Mouse (Mus musculus) MEL-GATA-1-ER (cell line): ENCODE measurements at regions not wholly inside any gene's neighbourhood (a gene's known extent, or its start where the extent isn't known, plus 50 kb on each side); places are given as distances from the start of the nearest gene placed in this dataset.

Experiments
- DNase-seq: peaks from one replicate; pipeline ENCODE4 v3.0.0-alpha.2; 2012; ENCODE audit warnings: low read depth; ENCODE audit errors: extremely low read depth

DNA sequence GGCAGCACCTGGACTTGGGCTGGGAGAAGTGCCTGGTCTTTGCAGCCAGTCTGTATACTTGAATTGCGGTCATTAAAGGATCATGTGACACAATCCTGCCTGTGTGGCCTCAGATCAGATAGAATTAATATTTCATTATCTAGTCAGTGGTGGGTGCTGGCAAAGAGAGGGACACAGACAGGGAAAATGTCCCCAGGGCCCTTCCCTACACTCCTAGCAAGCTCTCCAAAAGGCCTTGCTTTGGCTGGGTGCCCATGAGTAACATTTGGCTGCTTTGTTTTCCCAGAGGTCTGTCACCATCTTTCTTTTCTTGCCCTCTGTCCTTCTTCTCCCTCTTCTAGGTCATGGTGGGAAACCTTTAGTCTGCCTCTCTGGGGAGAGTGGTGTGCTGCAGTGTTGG is 260.3 kb downstream of the Bcl11a start:
- DNase-seq, result no peak

DNA sequence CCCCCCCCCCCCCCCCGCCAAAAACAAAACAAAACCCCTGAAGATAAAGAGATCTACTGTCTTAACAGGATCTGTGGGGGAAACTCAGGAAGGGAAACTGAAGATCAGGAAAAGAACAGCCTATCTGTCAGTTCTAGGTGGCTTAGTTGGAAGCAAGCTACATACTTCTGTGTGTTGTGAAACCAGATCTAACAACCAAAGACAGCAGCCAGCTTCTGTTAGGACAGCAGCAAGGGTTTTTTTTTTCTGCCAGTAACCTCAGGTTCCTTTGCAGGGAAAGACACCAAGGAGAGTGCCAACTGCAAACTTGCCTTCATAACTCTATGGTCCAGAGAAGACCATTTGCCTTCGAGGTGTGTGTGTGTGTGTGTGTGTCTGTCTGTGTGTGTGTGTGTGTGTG is 261.2 kb downstream of the Bcl11a start:
- no peak for DNase-seq

DNA sequence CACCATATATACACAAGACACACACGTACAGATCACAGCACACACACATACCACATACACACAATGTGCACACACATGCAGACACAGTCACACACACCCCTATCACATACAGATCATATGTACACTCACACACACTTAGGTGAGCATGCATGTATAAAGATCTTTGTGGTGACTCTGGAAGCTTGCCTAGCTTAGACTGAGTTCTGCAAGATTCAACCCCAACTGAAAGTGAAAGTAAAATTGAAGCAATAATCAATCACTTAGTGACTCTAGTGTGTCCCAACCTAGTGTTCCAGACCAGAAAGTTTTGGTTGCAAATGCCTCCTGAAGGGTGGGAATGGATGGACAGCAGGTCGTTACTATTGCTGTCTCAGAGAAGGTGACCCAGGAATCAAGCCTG is 262.8 kb downstream of the Bcl11a start:
- no peak for DNase-seq

DNA sequence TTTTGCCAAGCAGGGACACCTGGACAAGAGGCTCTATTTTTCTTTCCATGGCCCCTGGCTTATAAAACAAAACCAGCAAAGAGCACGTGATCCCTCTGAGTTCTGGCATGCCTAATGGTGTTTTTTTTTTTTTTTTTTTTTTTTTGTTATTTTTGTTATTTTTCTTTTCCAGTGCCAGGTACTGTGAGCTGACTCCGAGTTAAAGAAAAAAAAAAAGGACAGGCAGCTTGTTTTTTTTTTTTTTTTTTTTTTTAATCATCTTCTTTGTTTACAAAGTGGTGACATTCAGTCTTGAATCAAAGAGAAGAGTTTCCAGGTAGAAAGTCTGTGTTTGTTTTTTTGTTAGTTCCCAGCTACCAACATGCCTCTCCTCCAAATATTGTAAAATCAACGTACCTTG is 263.8 kb downstream of the Bcl11a start:
- DNase-seq, result no peak

DNA sequence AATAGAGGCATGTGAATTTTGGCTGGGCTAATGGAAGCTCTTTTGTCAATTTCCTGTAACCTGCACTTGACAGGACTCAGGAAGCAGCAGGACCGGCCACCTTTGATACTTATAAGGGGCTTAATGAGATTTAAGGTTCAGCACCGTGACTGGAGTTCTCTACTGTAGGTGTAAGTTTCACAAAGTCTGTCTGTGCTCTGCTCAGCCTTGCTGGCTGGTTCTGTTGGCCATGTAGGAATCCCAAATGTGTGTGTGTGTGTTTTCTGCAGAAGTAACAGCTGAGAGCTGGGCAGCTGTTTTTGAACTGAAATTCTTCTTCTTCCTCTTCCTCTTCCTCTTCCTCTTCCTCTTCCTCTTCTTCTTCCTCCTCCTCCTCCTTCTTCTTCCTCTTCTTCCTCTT is 264.3 kb downstream of the Bcl11a start:
- DNase-seq, result no peak

DNA sequence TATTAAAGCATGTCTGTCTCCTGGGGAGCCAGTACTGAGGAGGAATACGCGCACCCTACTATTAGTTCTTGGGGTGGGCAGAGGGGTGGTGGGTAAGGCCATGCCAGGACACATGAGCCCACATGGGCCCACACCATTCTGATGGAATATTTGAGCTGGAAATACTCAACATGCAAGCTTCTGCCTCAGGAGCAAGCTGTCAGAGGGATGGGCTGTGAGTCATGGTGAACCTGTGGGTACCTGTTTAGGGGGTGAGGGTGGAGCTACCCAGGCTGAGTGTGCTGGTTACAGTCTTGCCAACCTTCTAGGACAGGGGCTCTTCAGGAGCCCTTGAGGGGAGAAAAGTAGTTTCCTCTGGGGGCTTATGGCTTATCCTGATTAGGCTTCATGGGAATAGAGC is 264.9 kb downstream of the Bcl11a start:
- no peak for DNase-seq

DNA sequence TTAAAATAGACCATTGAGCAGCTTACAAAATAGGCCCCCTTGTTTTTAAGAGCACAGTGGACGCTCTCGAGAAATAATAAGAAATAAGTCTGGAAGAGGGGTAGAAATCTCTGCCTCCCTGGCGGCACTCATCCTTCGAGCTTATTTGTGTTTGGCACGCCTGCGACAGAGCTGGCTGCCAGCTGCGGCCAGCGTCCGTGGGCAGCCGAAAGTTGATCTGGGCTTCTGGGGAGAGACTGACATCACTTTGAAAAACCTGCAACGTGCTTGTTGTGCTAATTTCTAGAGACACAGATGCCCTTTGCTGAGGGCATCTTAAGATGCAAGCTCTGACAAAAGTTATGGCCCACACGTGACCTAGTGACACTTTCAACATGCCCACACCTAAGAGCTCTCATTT is 269.4 kb downstream of the Bcl11a start:
- DNase-seq, result no peak

DNA sequence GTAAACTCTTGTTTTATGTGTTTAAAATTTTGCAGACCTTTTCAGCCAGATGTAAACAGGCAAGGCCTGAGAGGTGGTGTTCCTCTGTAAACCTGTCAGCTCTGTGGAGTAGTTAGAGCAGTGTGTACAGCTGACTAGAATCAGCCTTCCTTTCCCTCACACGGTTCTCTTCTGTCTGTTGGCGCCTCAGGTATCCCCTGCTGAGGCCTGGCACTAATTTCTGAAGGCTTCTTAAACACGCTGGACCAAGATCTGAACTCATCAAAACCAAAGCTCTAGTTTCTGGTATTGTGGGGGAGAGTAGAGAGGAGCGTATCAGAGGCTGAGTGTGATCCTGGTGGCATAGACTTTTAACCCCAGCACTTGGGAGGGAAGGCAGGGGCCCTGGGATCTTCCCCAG is 270.9 kb downstream of the Bcl11a start:
- no peak for DNase-seq

DNA sequence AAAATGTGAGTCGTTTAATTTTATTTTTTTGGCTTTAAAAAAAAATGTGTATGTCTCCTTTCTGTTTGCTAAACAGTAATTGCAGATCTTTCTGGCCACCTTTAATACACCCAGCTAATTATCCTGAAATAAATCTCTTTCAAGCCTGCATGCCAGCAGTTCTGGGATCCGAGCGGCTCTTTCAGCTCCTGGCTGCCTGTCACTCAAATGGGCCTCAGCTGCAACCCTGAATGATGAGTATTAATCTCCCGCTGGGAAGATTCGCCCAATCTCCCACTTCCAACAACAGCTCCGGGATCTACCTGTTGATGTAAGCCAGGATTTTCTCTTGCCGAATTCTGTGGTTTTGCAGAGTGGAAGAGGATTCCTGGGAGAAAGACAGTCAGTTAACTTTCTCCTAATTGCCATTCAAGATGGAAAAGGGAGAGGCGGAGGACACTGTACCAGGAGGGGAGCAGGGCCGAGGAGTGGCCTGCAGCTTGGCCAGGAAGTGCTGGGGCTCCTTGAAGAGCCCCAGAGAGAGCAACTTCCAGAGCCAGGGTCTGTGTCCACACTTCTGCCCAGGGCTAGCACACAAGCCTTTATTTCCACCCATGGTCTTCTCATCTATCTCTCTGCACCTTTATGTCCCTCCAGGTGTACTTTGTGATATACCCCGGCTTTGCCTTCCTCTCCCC is 272.2 kb downstream of the Bcl11a start:
- no peak for DNase-seq

DNA sequence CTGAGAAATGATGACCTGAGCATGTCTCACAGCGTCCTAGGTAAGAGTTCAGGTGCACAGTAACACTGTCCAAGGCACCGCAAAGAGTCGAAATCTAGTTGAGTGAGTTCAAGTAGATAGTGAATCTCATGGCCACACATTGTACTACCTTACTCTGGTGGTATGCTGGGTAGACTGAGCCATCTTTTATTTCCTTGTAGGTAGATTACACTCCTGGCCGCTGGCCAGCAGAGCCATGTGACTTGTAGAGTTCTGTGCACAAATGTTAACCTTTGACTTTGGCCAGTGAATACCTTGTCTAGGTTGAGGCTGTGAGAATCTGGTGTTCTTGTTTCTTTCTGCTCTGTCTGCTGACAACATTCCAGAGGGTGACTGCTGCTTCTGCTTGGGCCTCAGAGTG is 273.0 kb downstream of the Bcl11a start:
- DNase-seq, result no peak

DNA sequence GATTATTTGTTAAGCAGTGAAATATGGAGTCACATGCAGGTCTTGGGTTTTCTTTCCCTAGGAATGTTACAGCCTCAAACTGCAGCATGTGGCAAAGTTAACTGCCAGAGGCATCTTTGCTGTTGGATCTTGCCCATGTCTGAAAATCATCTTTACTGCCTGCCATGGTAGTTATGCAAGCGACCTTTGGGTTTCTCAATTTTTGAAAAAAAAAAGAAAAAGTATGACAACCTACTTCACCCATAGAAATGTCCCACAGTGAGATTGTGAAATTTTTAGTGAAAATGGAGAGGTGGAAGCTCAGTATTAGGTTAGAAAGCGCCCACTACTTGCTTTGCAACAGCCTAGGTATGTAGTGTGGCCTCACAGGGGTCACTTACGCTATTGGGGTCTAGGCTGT is 274.2 kb downstream of the Bcl11a start:
- no peak for DNase-seq

DNA sequence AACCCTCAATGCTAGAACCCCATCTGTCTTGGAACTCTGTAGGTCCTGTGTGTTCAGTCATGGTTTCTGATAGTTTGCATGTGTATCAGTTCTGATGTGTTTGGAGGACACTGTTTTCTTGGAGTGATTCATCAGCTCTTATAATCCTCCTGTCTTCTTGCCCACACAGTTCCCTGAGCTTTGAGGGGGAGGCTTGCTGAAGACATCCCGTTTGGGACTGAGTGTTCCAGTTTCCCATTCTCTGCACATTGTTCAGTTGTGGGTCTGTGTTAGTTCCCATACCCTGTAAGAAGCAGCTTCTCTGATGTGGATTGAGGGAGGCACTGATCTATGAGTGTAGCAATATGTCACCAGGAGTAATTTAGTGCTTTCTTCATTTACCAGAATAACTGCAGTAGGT is 275.2 kb downstream of the Bcl11a start:
- DNase-seq, result no peak

DNA sequence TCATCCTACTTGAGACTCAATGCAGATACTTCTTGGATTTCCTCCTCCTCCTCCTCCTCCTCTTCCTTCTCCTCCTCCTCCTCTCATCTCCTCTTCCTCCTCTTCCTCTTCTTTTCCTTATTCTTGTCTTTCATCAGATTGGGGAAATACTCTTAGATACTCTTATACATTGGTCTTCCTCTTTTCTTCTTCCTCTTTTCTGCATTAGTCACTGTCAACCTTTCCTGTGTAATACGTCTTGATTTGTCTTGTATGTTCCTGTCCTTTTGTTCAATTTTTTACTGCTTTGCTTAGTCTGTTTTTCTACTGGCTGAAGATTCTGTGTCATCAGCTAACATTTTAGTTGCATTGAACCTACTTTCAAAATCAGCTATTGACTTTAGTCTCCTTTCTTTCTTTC is 279.5 kb downstream of the Bcl11a start:
- peak; percentile 46 for DNase-seq

DNA sequence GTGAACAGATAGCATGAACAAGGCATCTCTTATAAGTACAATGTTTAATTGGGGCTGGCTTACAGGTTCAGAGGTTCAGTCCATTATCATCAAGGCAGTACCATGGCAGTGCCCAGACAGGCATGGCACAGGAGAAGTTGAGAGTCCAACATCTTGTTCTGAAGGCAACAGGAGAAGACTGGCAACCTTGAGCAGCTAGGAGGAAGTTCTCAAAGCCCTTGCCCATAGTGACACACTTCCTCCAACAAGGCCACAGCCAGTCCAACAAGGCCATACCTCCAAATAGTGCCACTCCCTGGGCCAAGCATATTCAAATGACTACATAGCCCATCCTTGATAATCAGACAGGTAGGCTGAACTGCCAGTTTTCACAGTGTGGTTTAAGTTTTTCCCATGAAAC is 281.2 kb downstream of the Bcl11a start:
- no peak for DNase-seq

DNA sequence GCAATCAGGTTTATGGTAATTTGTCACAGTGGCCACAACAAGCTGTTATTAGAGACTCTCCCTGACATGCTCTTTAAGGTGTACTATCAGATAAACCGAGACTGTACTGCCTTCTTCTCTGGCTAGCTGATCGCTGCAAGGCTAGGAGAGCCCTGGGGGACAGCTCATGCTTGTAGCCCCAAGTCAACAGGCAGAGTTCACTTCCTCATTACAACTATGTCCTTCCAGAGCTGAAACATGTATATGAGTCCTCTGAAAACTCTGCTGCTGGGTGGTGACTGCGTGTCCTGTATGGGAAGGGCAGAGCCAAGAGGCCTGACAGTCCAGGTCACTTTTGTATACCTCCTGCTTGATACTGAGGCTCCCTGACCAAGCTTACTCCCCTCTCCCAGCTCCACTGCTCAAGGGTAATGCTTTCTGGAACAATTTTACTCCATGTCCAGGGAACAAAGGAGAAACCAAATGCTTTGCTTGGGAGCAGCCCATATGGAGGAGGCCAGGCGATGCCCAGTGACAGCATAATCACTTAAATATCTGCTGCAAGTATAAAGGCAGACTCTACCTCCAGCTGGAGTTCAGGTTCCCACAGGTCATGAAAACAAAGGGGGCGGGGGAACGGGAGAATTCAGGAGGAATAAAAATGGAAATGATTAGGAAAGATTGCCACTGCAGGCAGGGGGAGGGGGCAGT is 284.3 kb downstream of the Bcl11a start:
- no peak for DNase-seq

DNA sequence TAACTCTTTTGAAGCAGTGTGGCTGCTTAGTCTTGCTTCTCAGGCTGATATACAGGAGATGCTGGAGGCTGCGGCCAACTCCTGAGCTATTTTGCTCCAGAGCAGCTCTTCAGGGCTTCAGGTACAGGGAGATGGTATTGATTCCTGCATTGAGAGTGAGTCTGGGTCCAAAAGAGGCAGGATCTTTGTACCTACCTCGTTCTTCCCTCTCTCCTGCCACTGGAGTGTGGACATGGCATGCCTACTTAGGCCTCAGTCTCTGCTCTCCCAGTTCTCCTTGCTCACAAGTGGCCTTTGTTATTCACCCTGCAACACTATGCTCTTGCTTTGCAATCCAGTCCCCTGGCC is 284.8 kb downstream of the Bcl11a start:
- no peak for DNase-seq

DNA sequence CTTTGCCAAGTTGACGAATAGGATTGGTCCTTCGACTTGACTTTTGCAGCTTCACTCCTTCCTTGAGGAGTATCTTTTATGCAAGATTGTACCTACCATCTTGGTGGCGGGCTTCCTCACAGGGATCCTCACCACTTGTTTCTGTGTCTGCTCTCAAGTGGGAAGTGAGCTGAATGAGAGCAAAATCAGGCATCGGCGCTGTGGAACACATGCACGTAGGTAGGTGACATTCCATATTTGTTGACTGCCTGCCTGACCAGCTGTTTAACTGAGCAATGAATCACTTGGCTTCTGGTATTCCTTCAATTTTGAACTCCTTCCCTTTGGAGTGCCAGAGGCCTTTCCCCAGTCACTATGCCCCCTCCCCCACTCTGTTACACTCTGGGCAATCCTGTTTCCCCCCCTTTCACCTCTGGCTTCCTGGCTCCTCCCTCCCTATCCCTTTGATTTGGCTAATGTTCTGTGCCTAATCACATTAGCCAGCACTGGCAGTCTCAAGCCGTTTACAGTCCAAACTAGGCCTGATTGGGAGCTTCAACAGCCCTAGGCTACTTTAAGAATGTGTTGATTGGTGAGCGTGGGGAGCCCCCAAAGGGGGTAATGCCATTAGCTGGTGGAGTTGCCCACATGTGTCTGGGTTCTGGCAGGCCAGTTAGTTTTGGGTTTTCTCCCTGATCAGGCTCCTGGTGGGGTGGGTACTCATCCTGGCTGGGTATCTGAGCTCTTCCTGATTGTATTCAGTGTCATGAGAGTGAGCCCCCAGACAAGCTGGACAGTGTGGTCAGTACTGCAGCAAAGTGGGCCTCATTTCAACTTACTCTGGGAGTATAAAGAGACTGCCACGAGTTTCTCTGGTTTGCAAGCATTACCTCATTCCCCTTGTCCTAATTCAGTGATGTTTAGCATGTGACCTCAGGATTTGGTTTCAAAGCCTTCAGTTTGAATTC is 285.8 kb downstream of the Bcl11a start:
- no peak for DNase-seq

DNA sequence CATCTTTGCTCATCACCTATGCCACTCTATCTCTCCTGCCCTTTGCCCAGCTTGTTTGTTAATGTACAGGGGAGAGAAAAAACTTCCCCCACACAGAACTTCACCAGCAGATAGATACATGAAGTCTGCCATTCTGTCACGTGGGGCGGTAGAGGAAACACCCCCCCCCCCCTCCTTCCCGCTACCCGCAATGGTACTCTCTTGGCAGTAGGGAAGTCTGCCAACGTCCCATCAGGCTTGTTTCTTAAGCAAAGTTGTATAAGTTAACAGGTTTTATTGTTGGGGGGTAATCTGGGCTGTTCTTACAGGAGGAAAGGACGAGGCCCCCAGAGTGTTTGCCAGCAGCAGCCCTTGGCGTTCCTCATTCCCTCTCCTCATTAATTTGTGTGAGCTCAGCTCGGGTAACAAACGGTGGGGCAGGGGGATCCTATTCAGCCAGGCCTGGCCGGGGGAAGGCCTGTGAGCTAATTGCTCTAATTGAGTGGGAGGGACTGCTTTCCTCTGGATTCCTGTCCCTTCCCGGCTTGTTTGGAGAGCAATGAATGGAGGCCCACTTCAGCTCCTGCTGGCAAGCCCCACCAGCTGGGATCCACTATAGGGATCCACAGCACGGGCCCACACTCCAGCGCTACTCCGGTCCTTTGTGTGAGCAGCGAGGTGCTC is 292.5 kb downstream of the Bcl11a start:
- no peak for DNase-seq

DNA sequence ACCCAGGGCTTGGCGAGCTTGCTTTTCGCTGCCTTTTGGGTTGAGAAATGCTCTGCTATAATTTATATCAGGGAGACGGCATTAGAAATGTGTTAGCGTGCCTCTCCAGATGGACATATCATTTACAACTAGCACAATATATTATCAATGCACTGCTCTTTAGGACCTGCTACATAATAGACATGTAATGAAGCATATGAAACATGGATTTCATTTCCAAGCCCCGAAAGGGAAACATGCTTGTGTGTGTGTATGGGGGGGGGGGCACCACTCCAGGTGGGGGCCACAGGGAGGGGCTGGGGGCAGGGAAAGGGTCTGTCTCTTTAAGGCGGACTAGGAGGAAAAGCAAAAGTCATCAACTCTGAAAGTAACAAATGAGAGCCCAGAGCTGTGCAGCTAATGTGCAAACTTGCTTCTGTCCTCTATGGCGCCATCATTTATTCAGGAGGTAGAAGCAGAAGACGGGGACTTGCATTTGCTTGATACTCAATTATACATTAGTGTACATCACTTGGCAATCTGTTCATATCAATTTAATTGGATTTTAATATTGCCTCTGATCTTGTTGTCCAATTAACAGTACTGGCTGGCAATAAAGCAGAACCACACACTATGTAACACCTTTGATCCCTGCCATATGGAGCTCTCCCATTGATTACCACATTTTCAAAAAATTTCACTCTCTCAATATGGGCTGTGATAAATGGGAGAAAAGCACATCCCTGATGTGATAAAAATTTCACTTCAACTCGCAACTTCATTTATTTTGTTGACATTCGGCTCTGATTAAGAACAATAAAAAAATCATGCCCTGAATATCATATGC is 293.2 kb downstream of the Bcl11a start:
- no peak for DNase-seq

DNA sequence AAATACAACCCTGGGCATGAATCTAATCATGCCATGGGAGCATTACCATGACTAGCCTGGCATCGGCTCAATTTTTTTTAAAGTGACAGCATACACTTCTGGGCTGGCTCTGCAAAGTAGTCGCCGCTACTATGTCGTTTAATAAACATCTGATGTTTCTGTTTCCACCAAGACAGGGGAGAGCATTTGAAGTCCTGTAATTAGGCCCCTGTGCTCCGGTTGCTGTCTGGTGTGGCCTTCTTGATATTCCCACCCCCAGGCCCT is 293.8 kb downstream of the Bcl11a start:
- DNase-seq, result no peak

DNA sequence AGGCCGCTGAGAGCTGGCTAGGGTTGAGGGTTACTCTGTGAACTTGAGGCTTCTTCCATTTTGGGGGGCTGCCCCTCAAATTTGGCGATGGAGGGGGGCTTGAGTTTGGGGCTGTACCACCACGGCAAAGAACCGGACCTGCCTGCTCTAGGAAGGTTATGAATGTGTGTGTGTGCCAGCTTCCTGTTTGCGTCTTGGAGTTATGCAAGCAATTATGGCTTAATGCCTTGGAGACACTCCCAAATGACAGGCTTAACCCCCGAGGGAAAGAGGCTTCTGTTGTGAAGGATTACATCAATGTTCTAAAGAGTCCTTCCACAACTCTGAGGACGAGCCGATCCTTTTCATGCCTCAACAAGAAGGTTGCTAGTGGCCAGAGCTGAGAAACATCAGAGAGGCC is 294.1 kb downstream of the Bcl11a start:
- DNase-seq, result no peak
